Mouse (Mus musculus): ENCODE measurements around the gene Gja10.

Gene Gja10

GRCm38 (mm10) chr4:32602660-32603059, at the start of gene Gja10:
Gene Gja10, minus strand, starts transcription at chr4:32602760.
- no peak for DNase-seq

GRCm38 (mm10) chr4:32651669-32652068, 49.1 kb upstream of the Gja10 start:
- DNase-seq = no peak

- no peak for DNase-seq
Measured at GRCm38 (mm10) chr4:32621637-32622036, 19.1 kb upstream of the Gja10 start.

- DNase-seq = peak; percentile 98 to 99
Measured at GRCm38 (mm10) chr4:32615034-32615881, 12.7 kb upstream of the Gja10 start, which contains the start of gene Casp8ap2. Gene Casp8ap2, plus strand, starts transcription at chr4:32615451.

- peak in 1 of 2 experiments; percentile 8 for DNase-seq
Measured at GRCm38 (mm10) chr4:32601135-32601534, 1.4 kb downstream of the Gja10 start.

GRCm38 (mm10) chr4:32588237-32588636, 14.3 kb downstream of the Gja10 start:
- DNase-seq = no peak

- DNase-seq = no peak
Measured at GRCm38 (mm10) chr4:32587543-32587942, 15.0 kb downstream of the Gja10 start.

GRCm38 (mm10) chr4:32586596-32586995, 16.0 kb downstream of the Gja10 start:
- DNase-seq = peak; percentile 66 to 81

GRCm38 (mm10) chr4:32584181-32584580, 18.4 kb downstream of the Gja10 start:
- DNase-seq = no peak

GRCm38 (mm10) chr4:32579850-32580249, 22.7 kb downstream of the Gja10 start:
- DNase-seq = no peak

- no peak for DNase-seq
Measured at GRCm38 (mm10) chr4:32575165-32575564, 27.4 kb downstream of the Gja10 start.

GRCm38 (mm10) chr4:32574604-32575003, 28.0 kb downstream of the Gja10 start:
- no peak for DNase-seq

GRCm38 (mm10) chr4:32573586-32573985, 29.0 kb downstream of the Gja10 start:
- DNase-seq = no peak

- peak; percentile 50 to 71 for DNase-seq
Measured at GRCm38 (mm10) chr4:32572118-32572517, 30.4 kb downstream of the Gja10 start.

- no peak for DNase-seq
Measured at GRCm38 (mm10) chr4:32571441-32571840, 31.1 kb downstream of the Gja10 start.

- DNase-seq = no peak
Measured at GRCm38 (mm10) chr4:32570939-32571317, 31.6 kb downstream of the Gja10 start.

- DNase-seq = peak; percentile 42 to 63
Measured at GRCm38 (mm10) chr4:32569995-32570938, 32.3 kb downstream of the Gja10 start.

- DNase-seq = no peak
Measured at GRCm38 (mm10) chr4:32569054-32569453, 33.5 kb downstream of the Gja10 start.

- DNase-seq = no peak
Measured at GRCm38 (mm10) chr4:32564918-32565317, 37.6 kb downstream of the Gja10 start.

- DNase-seq = no peak
Measured at GRCm38 (mm10) chr4:32564416-32564815, 38.1 kb downstream of the Gja10 start.

- peak; percentile 32 to 42 for DNase-seq
Measured at GRCm38 (mm10) chr4:32562319-32563115, 40.0 kb downstream of the Gja10 start.

GRCm38 (mm10) chr4:32561555-32562095, 40.9 kb downstream of the Gja10 start:
- DNase-seq = peak; percentile 76 to 77

All from cerebellum, postnatal 25 days (tissue).